Mouse (Mus musculus) thymus, adult 18-20 months (tissue): ENCODE data around the gene Eif4a3.

Experiments
- DNase-seq, 2 experiments: peaks; one replicate each; pipeline ENCODE4 v3.0.0; 2022; ENCODE audit warnings: mixed read lengths in 2 of 2

The Eif4a3 gene

DNA sequence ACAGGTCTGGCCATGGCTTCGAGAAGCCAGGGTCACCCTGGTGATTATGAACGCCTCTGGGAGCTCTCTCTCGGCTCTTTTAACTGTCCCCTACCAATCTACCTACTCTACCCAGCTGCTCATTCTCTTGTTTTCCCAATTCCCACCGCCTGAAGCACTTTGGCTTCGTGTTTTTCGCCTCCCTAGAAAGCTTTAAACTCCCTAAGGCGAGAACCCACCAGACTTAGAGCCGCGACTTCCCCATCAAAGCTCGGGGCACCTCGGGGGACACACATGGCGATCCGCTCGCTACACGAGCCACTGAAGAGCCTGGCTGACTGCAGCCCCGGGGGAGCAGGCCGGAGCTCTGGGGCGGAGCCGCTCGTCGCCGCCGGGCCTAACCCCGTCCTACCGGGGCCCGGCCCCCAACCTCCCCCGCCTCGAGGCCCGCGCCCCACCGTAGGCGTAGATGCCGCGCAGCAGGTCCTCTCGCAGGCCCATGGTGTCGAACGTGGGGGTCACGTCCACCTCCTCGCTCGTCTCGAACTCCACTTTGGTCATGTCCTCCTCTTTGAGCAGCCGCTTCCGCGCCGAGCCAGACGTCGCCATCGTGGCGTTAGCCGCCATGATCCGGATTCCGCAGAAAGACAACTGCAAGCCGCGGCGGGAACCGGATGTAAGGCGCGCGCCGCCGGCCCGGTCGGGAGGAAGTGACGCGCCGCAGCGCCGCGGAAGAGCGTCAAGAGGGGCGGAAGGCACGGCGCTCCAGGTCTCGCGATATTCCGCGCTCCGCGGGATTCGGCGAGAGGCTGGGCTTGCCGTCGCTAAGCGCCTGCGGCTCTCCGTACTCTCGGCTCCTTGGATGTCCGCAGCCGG lies at the start of gene Eif4a3:
Gene Eif4a3, minus strand, starts transcription at position 699 of the 855 bp plus-strand sequence.
- DNase-seq, result peak; percentile 86 to 88

DNA sequence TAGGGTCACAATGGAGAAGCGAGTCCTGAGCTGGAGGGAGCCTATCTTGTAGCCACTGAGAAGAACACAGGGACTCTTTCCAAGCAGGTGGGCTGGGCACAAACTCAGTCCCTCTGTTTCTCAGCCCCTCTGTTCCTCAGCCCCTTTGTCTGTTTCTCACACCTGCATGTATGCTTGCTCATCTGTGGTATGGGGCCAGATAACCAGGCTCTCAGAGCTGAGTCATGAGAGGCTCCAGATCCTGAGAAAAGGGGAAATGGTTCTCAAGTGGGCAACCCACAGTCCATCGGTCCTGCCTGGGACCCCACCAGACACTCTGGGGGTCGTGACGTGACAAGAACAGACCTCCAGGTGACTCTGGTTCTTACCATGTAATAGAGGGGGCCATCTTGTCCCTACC lies 47.2 kb upstream of the Eif4a3 start:
- no peak for DNase-seq

- no peak for DNase-seq
Measured at GRCm38 (mm10) chr11:119344865-119345264, 45.0 kb upstream of the Eif4a3 start.

DNA sequence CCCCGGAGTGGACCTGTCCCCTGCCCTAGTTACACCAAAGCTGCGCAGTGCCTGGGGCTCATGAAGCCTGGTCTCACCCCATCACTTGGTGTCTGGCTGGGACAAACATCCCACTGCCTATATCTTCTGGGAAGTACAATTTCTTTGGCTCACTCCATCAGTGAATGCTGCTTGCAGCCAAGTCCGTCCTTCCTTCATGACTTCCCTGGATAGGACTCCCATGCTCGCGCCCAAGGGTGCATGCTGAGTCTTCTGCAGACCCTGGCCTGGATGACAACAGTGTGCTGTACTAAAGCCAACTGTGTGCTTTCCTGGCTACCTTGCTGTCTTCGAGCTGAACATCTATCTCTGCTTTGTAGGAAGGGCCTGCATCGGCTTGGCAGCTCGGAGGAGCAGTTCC lies 44.3 kb upstream of the Eif4a3 start:
- no peak for DNase-seq

DNA sequence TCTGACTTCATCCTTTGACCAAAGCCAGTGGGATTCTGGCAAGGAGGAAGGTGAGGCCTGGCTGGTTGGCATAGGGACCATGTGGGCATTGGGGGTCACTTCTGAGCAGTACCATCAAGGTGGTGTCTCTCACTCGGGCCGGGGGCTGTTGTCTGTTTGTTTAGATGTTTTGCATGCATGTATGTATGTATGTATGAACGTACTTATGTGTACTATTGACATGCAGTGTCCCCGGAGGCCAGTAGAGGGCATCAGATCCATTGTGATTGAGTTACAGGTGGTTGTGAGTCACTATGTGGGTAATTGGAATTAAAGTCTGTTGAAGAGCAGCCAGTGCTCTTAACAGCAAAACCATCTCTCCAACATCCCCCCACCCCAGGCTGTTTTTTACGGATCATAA lies 39.7 kb upstream of the Eif4a3 start:
- DNase-seq, result peak; percentile 40 to 51

GRCm38 (mm10) chr11:119339179-119339578 lies 39.3 kb upstream of the Eif4a3 start:
- no peak for DNase-seq

GRCm38 (mm10) chr11:119338271-119339059 lies 38.6 kb upstream of the Eif4a3 start:
- no peak for DNase-seq

- DNase-seq, result no peak
Measured at GRCm38 (mm10) chr11:119331970-119332369, 32.1 kb upstream of the Eif4a3 start.

- no peak for DNase-seq
Measured at GRCm38 (mm10) chr11:119330592-119330991, 30.7 kb upstream of the Eif4a3 start.

DNA sequence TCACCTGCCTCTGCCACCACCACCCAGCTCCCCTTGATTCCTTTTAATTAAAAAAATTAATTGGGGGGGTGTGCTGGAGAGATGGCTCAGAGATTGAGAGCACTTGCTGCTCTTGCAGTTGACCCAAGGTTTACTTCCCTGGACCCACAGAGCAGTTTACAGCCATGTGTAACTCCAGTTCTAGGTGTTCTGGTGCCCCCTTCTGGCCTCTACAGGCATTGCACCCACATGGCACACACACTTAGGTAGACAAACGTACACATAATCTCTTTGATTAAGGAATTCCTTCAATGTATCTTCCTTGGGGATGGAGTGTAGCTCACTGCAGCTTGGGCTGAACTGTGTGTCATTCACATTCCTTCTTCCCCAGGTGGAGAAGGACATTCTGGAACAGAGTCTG lies 25.2 kb upstream of the Eif4a3 start:
- no peak for DNase-seq

- DNase-seq, result no peak
Measured at GRCm38 (mm10) chr11:119322521-119322920, 22.6 kb upstream of the Eif4a3 start.

- DNase-seq, result no peak
Measured at GRCm38 (mm10) chr11:119316720-119317119, 16.8 kb upstream of the Eif4a3 start.

DNA sequence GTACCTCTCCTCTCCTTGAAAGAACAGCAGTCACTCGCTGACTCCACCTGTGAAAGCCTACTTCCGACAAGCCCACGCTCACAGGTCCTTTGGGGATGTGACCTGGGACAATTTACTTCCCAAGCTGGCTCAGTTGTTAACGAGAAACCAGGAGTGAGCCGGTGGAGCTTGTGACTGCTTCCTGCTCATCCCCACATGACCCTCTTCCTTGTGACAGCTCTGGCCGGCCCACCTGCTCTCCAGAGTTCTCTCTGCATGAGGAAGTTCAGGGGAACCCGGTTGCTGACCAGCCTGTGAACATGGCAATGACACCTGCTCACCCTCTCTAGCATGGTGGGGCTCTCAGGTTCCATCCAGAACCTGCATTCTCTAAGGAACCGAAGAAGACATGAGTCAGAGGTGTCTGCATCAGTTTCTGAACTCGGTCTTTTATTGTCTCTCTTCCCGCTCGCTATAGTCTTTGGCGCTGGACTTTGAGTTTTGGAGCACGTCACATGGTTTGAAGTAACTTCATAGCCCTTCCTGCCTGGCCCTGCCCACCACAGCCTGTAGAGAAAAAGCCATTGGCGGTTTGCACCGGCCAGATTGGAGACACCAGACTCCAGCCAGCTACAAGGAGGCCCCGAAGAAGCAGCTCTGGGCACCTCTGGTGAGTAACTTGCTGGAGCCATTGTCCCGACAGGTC lies 14.5 kb upstream of the Eif4a3 start:
- DNase-seq, result no peak

GRCm38 (mm10) chr11:119310621-119311020 lies 10.7 kb upstream of the Eif4a3 start:
- no peak for DNase-seq

DNA sequence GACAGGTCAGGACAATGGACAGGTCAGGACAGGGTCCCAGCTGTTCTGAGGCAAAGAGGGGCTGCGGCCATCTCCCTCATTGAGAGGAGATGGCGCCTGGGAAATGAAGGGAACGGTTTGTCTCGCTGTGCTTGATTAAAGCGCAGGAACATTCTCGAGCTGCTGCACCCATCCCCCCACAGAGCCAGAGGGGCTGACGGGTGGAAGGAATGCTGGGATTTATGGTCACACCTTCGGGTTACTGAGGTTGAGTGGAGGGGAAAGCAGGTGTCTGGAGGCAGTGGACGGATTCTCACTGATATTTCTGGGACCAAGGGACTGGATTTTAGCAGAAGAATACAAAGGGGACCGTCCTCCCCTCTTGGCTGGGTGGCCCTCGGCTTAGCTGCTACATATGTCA lies 8.0 kb upstream of the Eif4a3 start:
- DNase-seq, result no peak

- DNase-seq, result no peak
Measured at GRCm38 (mm10) chr11:119307658-119307867, 7.7 kb upstream of the Eif4a3 start, which contains the start of gene Card14. Gene Card14, plus strand, starts transcription at chr11:119307768.

DNA sequence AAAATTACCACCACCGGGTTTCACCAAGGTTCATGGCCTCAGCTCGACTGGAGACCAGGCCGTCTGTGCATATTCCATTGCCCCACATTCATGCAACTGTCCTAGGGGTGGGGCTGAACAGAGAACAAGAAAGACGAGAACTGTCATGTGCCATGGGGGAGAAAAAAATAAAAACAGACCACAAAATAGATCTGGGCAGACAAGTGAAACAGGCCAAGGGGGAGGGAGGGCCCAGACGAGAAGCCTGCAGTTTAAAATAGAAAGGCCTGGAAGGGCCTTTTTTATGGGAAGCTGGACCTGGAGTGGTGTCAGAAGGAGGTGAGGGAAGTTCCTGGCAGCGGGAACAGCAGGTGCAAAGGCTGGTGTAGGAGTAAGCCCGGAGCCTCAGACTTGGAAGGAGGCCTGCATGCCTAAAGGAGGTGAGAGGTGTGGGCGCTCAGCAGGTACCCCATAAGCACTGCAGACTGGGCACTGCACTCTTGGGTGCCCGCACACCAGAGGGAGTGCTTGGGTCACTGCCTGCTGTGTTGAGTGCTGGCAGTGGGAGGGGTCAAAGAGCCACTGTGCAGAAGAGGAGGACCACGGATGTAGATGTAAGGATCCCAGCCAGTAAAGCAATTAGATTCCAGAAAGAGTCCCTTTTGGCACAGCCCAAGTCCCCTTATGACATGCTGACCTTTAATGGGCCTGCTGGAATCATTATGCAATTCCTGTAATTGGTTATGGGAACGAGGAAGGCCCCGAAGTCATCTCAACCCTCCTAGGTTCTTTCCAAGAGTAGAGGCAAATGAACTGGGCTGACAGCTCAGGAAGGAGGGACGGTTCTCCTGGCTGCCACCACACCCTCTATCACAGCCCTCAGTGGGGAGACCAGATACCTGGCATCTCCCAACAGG lies 7.1 kb upstream of the Eif4a3 start:
- no peak for DNase-seq

DNA sequence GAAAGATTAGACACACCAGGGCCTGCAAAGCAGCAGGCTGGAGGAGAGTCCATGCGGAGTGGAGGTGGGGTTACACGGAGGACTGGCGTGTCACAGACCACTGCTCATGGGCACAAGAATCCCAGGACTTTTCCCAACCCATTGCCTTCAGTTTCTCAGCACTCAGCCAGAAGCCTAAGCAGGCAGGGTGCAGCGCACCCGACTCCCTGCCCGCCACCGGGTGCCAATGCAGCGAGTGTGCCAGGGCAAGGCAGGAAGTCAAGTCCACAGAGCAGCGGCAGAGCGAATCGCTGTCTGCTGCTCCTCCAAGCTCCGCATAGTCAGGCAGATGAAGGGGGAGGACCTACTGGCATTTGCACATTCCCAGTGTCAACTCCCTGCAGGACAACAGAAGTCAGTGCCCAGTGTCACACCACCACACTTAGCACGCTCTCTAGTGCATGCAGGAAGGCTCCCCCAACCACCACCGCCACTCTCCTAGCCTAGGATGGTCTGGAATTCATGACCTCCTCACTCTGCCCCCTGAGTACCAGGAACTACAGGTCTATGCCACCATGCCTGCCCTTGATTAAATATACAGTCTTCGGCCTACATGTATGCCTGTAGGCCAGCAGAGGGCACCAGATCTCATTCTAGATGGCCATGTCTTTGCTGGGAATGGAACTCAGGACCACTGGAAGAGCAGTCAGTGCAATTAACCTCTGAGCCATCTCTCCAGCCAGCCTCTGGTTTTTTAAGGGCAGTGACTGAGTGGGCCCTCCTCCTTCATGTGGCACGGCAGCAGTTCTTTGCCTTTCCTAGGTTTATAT lies 5.2 kb upstream of the Eif4a3 start:
- DNase-seq, result no peak

DNA sequence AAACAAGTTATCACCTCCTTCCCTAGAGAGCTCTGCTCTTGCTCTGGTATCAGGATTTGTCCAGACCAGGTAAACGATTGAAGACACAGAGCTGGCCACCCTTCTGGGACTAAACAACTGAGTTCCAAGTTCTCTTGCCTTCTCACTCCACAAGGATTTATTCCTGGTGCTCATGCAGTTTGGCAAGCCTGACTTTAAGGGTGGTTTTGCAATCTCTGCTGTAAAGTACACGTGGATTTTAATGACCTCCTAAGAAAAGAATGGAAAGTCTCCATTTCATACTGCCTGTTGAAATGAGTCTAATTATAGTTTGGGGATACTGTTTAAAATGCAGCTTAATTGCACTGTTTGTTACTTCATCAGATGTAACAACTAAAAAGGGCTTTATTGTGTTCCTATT lies 1.1 kb upstream of the Eif4a3 start:
- DNase-seq, result no peak

DNA sequence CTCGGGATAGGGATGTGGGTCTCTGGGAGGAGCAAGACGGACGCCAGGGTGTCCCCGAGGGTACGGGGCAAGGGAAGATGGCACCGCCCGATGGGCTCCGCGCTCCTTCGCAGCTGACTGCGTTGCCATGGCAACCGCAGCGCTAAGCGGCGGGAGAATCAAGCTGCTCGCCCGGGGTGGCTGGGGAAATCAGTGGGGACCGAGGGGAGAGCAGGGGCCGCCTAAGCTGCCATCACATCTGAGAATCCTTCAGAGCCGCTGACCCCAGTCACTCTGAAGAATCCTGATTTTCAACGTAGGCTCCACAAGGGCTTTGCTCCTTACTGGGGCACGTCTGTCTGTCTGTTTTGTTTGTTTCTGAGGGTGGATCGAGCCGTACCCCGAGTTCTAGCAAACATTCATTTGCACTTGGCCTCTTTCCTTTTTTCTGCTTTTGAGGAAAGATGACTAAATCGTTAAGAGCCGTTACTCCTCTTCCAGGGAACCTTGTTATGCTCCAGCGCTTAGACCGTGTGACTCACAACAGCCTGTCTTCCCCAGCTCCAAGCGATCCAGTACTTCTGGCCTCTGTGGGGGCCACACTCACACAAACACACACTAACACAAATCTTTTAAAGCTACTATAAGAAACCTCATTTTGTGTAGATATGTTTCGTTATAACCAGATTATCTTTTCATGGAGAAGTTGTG lies 502 bp upstream of the Eif4a3 start:
- no peak for DNase-seq

- DNase-seq, result no peak
Measured at GRCm38 (mm10) chr11:119298917-119299316, 972 bp downstream of the Eif4a3 start.
